Mouse (Mus musculus) midbrain, embryonic 12.5 days (tissue): ENCODE data around the gene Pfkfb3. TPM values are rescaled to one million over a fixed set of nuclear protein-coding genes. Genes with fewer than 3 reads are reported as not detected.

Source experiments
- ATAC-seq: fragments of 200-750 bp; cut with Nextera tagmentation; 2 replicates; pipeline ENCODE4 v1.8.0; 2017; ENCODE audit warnings: low read depth, moderate TSS enrichment, moderate library complexity; ENCODE audit not compliant: low FRiP score
- H3K27ac ChIP-seq: fragments of 300-500 bp; sonication (generic); replicated peaks from 2 replicates; pipeline ENCODE4 v1.5.1; 2016; ENCODE audit warnings: mild to moderate bottlenecking
- H3K27me3 ChIP-seq: fragments of 300-500 bp; sonication (generic); 2 replicates; pipeline ENCODE4 v1.6.1; 2016; ENCODE audit warnings: mild to moderate bottlenecking
- H3K36me3 ChIP-seq: fragments of 300-500 bp; sonication (generic); 2 replicates; pipeline ENCODE4 v1.6.1; 2016
- H3K4me1 ChIP-seq: fragments of 300-500 bp; sonication (generic); 2 replicates; pipeline ENCODE4 v1.6.1; 2016
- H3K4me2 ChIP-seq: fragments of 300-500 bp; sonication (generic); replicated peaks from 2 replicates; pipeline ENCODE4 v1.6.1; 2016; ENCODE audit warnings: mild to moderate bottlenecking, moderate library complexity
- H3K4me3 ChIP-seq: fragments of 300-500 bp; sonication (generic); 2 replicates; pipeline ENCODE4 v1.5.1; 2016; ENCODE audit warnings: mild to moderate bottlenecking
- H3K9ac ChIP-seq: fragments of 300-500 bp; sonication (generic); replicated peaks from 2 replicates; pipeline ENCODE4 v1.6.1; 2016; ENCODE audit warnings: mild to moderate bottlenecking, moderate library complexity
- H3K9me3 ChIP-seq: fragments of 300-500 bp; sonication (generic); 2 replicates; pipeline ENCODE4 v1.6.1; 2016; ENCODE audit warnings: mild to moderate bottlenecking
- WGBS: fragments of 180-500 bp; shearing (Covaris S2); methylation state at CpG from one replicate; pipeline ENCODE4 v1.1.7; 2016; 5-methylcytosine and 5-hydroxymethylcytosine counted together
- polyA plus RNA-seq: library from polyadenylated mRNA; unstranded; fragments of >200 nt; fragmentation: Nextera tagmentation; extraction: Ambion mirVana; gene quantifications from 2 replicates; pipeline ENCODE4 v1.2.1, GENCODE M21; 2016

The Pfkfb3 gene
- polyA plus RNA-seq, result 14.9 and 16.3 TPM in 2 replicates

DNA sequence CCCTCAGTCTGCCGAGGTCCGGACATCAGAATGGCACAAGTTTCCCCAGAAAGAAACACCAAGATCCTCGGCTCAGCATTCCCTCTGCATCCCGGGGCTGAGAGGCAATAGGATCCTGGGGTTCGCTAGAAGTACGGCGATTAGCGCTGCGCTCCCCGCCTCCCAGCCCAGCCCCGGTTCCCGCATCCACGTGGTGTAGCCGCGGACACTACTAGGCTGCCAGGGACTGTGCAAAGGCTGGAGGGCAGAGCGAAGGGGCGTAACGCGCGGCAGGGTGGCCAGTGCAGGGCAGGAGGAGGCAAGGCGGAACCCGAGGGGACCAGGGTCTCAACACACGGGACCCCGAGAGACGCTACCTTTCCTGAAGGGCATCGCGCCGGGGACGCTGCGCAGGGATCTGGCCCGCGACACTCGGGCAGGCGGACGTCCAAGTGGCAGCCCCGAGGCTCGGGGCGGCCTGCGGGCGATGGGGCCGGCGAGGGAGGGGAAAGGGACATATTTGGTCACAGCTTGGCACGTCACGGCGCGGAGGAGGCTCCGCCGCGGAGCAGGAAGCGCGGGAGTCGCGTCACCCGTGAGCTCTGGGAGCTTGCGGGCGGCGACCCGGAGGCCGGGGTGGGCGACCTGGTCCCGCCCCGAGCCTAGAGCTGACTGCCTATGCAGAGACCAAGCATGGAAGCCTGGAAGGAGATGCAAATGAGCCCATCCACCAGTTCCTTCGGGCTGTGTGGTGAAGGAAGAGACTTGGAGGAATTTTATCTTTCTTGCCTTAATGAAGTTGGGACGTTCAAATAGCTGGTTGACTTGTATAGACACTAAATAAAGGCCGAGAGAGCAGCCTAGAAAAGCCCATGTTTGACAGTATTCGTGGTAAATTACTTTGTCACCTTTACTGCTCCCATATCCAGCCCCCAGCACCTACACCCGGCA is at the start of gene Pfkfb3:
Gene Pfkfb3, minus strand, starts transcription at position 607 of the 930 bp plus-strand sequence.
- Histone ChIP-seq H3K27me3 (peaks cover 48% of the 10 kb centered on the region), H3K36me3 (no peaks in the 10 kb centered on the region), H3K9me3 (no peaks in the 10 kb centered on the region), H3K27ac (no peak within 1 kb of the TSS), H3K4me2 (peak within 1 kb of the TSS; percentile 97), H3K4me1 (peaks cover 13% of the 10 kb centered on the region), H3K4me3 (peak within 1 kb of the TSS; percentile 55), H3K9ac (peak within 1 kb of the TSS; percentile 49)
- 2% methylated on average over 67 of the region's 67 CpGs for whole genome bisulfite sequencing
- ATAC-seq, result peak; percentile 89

GRCm38 (mm10) chr2:11602506-11603489 is 48.9 kb upstream of the Pfkfb3 start:
- Histone ChIP-seq H3K4me1 (peaks cover 9% of the 10 kb centered on the region), H3K9ac (peak overlapping the region; percentile 97), H3K36me3 (peaks cover 22% of the 10 kb centered on the region), H3K4me3 (peak overlapping the region; percentile 96), H3K27me3 (no peaks in the 10 kb centered on the region), H3K4me2 (peak overlapping the region; percentile 85), H3K9me3 (no peaks in the 10 kb centered on the region), H3K27ac (peak overlapping the region; percentile 67)
- WGBS, result 1% methylated on average over 57 of the region's 78 CpGs
- ATAC-seq, result peak; percentile 99

DNA sequence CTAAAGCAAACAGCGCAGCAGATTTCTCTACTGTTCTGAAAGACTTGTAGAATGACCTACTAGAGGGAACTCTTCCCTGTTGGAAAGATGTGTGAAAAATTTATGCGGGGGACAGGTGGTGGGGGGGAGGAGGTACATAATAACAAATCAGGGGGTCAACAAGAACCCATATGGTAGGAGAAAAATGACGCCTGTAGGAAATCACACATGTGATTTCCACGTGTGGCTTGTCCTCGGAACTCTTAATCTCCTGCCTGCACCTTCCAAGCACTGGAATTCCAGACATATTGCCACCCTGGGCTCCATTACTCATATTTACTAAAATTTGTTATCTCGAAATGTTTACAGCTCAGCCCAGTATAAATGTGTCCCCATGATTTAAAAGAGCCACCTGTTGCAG is 47.9 kb upstream of the Pfkfb3 start:
- Histone ChIP-seq H3K36me3 (peaks cover 32% of the 10 kb centered on the region), H3K4me1 (peaks cover 9% of the 10 kb centered on the region), H3K4me3 (peak overlapping the region; percentile 96), H3K27me3 (no peaks in the 10 kb centered on the region), H3K4me2 (peak overlapping the region; percentile 85), H3K9me3 (no peaks in the 10 kb centered on the region), H3K9ac (peak overlapping the region; percentile 97), H3K27ac (no peak overlapping the region)
- 84% methylated on average over 6 of the region's 6 CpGs for WGBS
- ATAC-seq, result no peak

DNA sequence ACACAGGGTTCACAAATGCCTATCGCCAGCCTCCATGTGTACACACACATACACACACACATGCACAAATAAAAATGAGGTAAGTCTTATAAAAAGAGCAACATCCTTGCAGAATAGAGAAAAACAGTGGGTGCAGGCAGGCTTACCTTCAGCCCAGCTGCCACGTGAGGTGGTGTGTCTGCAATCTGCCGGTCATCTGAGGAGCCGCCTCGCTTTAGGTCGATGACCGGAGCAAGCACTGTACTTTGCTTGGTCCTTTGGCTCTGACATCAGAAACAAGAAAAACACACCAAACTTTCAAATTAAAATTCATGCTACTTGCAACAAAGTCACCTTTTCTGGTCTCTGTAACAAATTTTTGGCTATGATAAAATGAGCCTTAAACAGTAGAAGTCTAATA is 44.0 kb upstream of the Pfkfb3 start:
- H3K36me3 ChIP-seq, result peaks cover 64% of the 10 kb centered on the region

DNA sequence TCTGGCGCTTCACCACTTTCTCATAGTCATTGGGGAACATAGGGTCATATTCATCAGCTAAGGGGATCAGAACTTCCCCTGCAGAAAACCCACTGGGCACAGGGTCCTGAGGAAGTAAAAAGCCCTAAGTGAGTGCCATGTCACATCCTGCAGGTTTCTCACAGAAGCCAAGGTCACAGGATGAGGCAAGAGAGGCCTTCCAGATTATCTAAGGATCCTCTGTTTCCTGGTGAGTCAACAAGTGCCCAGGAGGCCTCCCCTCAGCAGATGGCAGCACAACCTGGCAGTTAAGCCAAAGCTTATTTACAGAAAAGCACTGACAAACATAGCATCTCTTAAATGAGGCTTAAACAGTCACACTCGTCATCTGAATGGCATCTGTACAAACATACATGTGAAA is 42.8 kb upstream of the Pfkfb3 start:
- no peak for ATAC-seq
- peaks cover 2% of the 10 kb centered on the region for H3K4me1 ChIP-seq
- WGBS, result 98% methylated on average over 2 of the region's 2 CpGs
- H3K27ac ChIP-seq, result no peak overlapping the region
- H3K4me3 ChIP-seq, result no peak overlapping the region
- H3K4me2 ChIP-seq, result no peak overlapping the region
- H3K36me3 ChIP-seq, result peaks cover 76% of the 10 kb centered on the region
- no peaks in the 10 kb centered on the region for H3K9me3 ChIP-seq
- no peaks in the 10 kb centered on the region for H3K27me3 ChIP-seq
- H3K9ac ChIP-seq, result no peak overlapping the region

More for the DNA sequence above, 44.0 kb upstream of the Pfkfb3 start:
- Histone ChIP-seq H3K4me1 (peaks cover 9% of the 10 kb centered on the region), H3K9me3 (no peaks in the 10 kb centered on the region), H3K27me3 (no peaks in the 10 kb centered on the region), H3K4me3 (no peak overlapping the region), H3K4me2 (no peak overlapping the region), H3K27ac (no peak overlapping the region), H3K9ac (no peak overlapping the region)
- WGBS, result 98% methylated on average over 7 of the region's 7 CpGs
- ATAC-seq, result no peak

DNA sequence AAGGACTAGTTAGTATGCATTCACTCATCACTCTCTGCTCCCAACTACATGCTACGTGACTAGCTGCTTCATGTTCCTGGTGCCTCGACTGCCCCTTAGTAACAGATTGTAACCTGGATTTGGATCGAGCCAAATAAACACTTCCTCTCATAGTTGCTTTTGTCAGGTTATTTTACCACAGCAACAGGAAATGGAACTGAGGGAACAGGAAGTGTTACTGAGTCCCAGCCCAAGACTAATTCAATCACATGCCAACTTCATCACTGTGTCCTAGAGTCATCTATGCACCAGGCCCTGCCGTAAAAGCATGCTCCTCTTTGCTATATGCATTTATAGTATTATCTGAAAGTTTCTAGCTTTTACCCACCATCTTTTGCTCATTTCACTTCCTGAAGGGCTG is 34.1 kb upstream of the Pfkfb3 start:
- H3K4me3 ChIP-seq, result no peak overlapping the region
- 90% methylated on average over 4 of the region's 4 CpGs for WGBS
- H3K9ac ChIP-seq, result no peak overlapping the region
- no peak for ATAC-seq
- no peaks in the 10 kb centered on the region for H3K27me3 ChIP-seq
- H3K27ac ChIP-seq, result no peak overlapping the region
- no peaks in the 10 kb centered on the region for H3K9me3 ChIP-seq
- peaks cover 95% of the 10 kb centered on the region for H3K36me3 ChIP-seq
- no peak overlapping the region for H3K4me2 ChIP-seq
- no peaks in the 10 kb centered on the region for H3K4me1 ChIP-seq

DNA sequence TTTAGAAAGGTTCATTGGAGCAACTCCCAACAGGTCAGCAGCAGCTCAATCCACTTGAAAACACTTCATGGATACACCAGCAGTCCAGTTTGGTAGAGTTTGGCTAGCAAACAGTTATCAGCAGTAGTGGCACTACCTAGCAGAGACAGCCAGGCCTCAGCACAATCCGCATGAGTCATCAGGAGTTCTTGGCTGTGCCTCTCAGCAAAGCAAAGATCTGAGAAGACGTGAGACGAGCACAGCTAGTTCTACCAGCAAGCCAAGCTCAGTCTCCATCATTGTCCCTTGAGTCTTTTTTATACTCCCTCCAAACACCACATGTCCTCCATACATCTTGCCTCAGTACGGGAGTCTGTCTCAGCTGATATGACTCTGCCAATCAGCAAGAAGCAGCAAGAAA is 25.5 kb upstream of the Pfkfb3 start:
- H3K27ac ChIP-seq, result no peak overlapping the region
- H3K4me1 ChIP-seq, result no peaks in the 10 kb centered on the region
- 95% methylated on average over 4 of the region's 4 CpGs for WGBS
- no peak overlapping the region for H3K4me2 ChIP-seq
- H3K4me3 ChIP-seq, result no peak overlapping the region
- ATAC-seq, result no peak
- no peaks in the 10 kb centered on the region for H3K27me3 ChIP-seq
- 0 out of 2 replicates have a peak, but pooled peaks cover 6% of the 10 kb centered on the region for H3K9me3 ChIP-seq
- H3K9ac ChIP-seq, result no peak overlapping the region
- peaks cover 23% of the 10 kb centered on the region for H3K36me3 ChIP-seq

DNA sequence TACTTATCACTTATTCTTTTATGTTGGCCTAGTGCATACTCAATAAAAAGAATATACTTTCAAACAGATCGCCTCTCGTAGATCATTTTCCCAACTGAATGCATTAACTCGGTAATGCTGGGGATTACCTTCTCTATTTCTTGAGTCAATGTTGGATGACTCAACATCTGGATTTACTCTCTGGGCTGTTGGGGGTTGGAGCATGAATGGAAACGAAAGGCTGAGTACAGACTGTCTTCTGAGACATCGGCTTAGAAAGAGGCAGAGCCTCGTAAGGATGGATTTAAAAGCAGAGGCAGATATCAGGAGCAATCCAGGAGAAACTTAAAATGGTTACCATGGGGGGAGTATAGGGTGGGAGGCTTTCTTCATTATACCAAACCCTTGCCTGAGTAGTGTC is 24.3 kb upstream of the Pfkfb3 start:
- Histone ChIP-seq H3K27me3 (no peaks in the 10 kb centered on the region), H3K36me3 (peaks cover 14% of the 10 kb centered on the region), H3K4me2 (no peak overlapping the region), H3K27ac (no peak overlapping the region), H3K4me3 (no peak overlapping the region), H3K9me3 (0 out of 2 replicates have a peak, but pooled peaks cover 6% of the 10 kb centered on the region), H3K4me1 (no peaks in the 10 kb centered on the region), H3K9ac (no peak overlapping the region)
- WGBS, result 92% methylated on average over 6 of the region's 6 CpGs
- ATAC-seq, result no peak

DNA sequence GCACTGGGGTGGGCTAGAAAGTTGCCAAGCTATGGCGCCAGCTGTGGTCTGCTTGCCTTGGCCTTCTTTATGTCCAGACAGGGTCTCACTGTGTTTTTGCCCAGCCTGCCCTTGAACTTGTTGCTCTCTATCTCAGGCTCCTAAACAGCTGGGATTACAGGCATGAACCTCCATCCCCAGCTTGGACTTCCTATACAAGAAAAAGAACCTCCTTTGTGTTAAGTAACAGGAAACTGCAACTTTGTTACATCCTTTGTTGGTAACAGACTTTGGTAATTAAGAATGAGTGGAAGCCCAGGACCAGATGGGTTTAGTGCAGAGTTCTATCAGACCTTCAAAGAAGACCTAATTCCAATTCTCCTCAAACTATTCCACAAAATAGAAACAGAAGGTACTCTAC is 19.8 kb upstream of the Pfkfb3 start:
- no peaks in the 10 kb centered on the region for H3K9me3 ChIP-seq
- no peaks in the 10 kb centered on the region for H3K4me1 ChIP-seq
- ATAC-seq, result no peak
- H3K9ac ChIP-seq, result no peak overlapping the region
- 95% methylated on average over 1 of the region's 1 CpGs for WGBS
- H3K27me3 ChIP-seq, result no peaks in the 10 kb centered on the region
- no peak overlapping the region for H3K4me2 ChIP-seq
- no peak overlapping the region for H3K27ac ChIP-seq
- H3K36me3 ChIP-seq, result no peaks in the 10 kb centered on the region
- H3K4me3 ChIP-seq, result no peak overlapping the region

DNA sequence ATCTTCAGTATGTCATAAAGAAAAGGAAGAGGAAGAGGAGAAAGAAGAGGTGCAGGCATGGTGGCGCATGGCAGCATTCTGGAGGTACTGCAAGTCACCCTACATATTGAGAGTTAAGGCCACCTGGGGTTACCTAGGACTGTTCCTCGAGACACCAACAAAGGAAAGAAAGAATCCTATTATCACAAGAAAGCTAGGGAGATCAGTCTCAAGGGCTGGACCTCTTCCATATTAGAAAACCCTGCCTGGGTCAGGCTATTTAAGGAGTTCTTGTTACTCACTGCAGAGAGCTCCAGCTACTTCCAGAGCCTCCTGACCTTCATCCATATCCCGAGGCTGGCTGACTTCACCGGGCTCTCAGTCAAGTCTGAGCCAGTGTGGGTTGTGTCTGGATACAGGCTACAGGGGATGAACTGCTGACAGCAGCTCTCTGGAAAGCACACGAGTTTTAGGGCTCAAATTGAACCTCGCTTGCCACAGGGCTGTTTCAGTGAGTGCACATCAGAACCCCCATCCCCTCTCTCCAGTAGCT is 17.2 kb upstream of the Pfkfb3 start:
- H3K36me3 ChIP-seq, result no peaks in the 10 kb centered on the region
- ATAC-seq, result no peak
- no peak overlapping the region for H3K27ac ChIP-seq
- no peaks in the 10 kb centered on the region for H3K4me1 ChIP-seq
- H3K27me3 ChIP-seq, result no peaks in the 10 kb centered on the region
- H3K4me3 ChIP-seq, result no peak overlapping the region
- no peak overlapping the region for H3K9ac ChIP-seq
- no peaks in the 10 kb centered on the region for H3K9me3 ChIP-seq
- 43% methylated on average over 6 of the region's 6 CpGs for WGBS
- no peak overlapping the region for H3K4me2 ChIP-seq

DNA sequence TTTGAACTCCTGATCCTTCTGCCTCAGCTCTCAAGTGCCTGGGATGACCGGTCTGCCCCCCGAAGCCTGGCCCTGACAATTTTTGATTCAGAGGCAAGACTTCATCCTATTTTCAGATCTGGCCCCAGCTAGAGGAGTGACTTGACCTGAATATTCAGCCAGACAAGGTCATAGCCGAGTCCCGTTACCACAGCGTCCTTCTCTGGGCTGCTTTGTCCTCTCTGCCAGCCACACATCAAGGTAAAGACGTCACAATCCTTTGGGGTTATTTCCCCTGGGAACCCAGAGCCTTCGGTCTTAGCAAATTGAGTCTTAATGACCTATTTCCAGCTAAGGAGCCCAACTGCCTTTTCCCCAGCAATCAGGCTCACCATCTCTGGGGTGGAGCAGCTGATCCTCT is 14.6 kb upstream of the Pfkfb3 start:
- Histone ChIP-seq H3K27me3 (no peaks in the 10 kb centered on the region), H3K27ac (no peak overlapping the region), H3K4me2 (no peak overlapping the region), H3K9me3 (no peaks in the 10 kb centered on the region), H3K4me1 (no peaks in the 10 kb centered on the region), H3K36me3 (no peaks in the 10 kb centered on the region), H3K4me3 (no peak overlapping the region), H3K9ac (no peak overlapping the region)
- 86% methylated on average over 7 of the region's 7 CpGs for WGBS
- ATAC-seq, result no peak
